Mouse (Mus musculus): ENCODE measurements around the gene Espn. TPM values are rescaled to one million over a fixed set of nuclear protein-coding genes. Genes with fewer than 3 reads are reported as not detected.

The Espn gene
- polyA plus RNA-seq, 1 experiment, result 87.1 TPM

- Histone ChIP-seq H3K4me3 (ENCODE audit: control insufficient read depth, low read depth, low read length) (no peak overlapping the region), H3K27ac (ENCODE audit: control insufficient read depth, insufficient read depth, low read depth, low read length) (no peak overlapping the region), H3K36me3 (ENCODE audit: control insufficient read depth, insufficient read depth, low read length) (no peaks in the 10 kb centered on the region), H3K4me1 (ENCODE audit: control insufficient read depth, insufficient read depth, low read length) (peaks cover 15% of the 10 kb centered on the region), H3K27me3 (ENCODE audit: control insufficient read depth, insufficient read depth, low read length) (no peaks in the 10 kb centered on the region)
- TF ChIP-seq CTCF (IDR thresholded peaks at IDR 0.05; ENCODE audit: control insufficient read depth, insufficient read depth, insufficient replicate concordance, low read depth, low read length), result no peak
Observed at GRCm38 (mm10) chr4:152114080-152114479, 38.1 kb downstream of the Espn start.

- Histone ChIP-seq H3K4me1 (ENCODE audit: control insufficient read depth, insufficient read depth, low read length) (peaks cover 24% of the 10 kb centered on the region), H3K27me3 (ENCODE audit: control insufficient read depth, insufficient read depth, low read length) (no peaks in the 10 kb centered on the region), H3K4me3 (ENCODE audit: control insufficient read depth, low read depth, low read length) (no peak overlapping the region), H3K27ac (ENCODE audit: control insufficient read depth, insufficient read depth, low read depth, low read length) (no peak overlapping the region), H3K36me3 (ENCODE audit: control insufficient read depth, insufficient read depth, low read length) (no peaks in the 10 kb centered on the region)
- no peak for TF ChIP-seq POLR2A (IDR thresholded peaks at IDR 0.05; ENCODE audit: control insufficient read depth, low read depth, low read length)
- no peak for TF ChIP-seq CTCF (IDR thresholded peaks at IDR 0.05; ENCODE audit: control insufficient read depth, insufficient read depth, insufficient replicate concordance, low read depth, low read length)
Observed at GRCm38 (mm10) chr4:152112329-152112728, 39.8 kb downstream of the Espn start.

GRCm38 (mm10) chr4:152110689-152111088 is 41.5 kb downstream of the Espn start:
- TF ChIP-seq POLR2A (IDR thresholded peaks at IDR 0.05; ENCODE audit: control insufficient read depth, low read depth, low read length), result no peak
- no peak for TF ChIP-seq CTCF (IDR thresholded peaks at IDR 0.05; ENCODE audit: control insufficient read depth, insufficient read depth, insufficient replicate concordance, low read depth, low read length)
- no peaks in the 10 kb centered on the region for H3K27me3 ChIP-seq (ENCODE audit: control insufficient read depth, insufficient read depth, low read length)
- no peaks in the 10 kb centered on the region for H3K36me3 ChIP-seq (ENCODE audit: control insufficient read depth, insufficient read depth, low read length)
- H3K4me3 ChIP-seq (ENCODE audit: control insufficient read depth, low read depth, low read length), result no peak overlapping the region
- peaks cover 19% of the 10 kb centered on the region for H3K4me1 ChIP-seq (ENCODE audit: control insufficient read depth, insufficient read depth, low read length)
- H3K27ac ChIP-seq (ENCODE audit: control insufficient read depth, insufficient read depth, low read depth, low read length), result no peak overlapping the region

- Histone ChIP-seq H3K27me3 (ENCODE audit: control insufficient read depth, insufficient read depth, low read length) (no peaks in the 10 kb centered on the region), H3K27ac (ENCODE audit: control insufficient read depth, insufficient read depth, low read depth, low read length) (no peak overlapping the region), H3K4me1 (ENCODE audit: control insufficient read depth, insufficient read depth, low read length) (peaks cover 14% of the 10 kb centered on the region), H3K4me3 (ENCODE audit: control insufficient read depth, low read depth, low read length) (no peak overlapping the region), H3K36me3 (ENCODE audit: control insufficient read depth, insufficient read depth, low read length) (no peaks in the 10 kb centered on the region)
- no peak for TF ChIP-seq POLR2A (IDR thresholded peaks at IDR 0.05; ENCODE audit: control insufficient read depth, low read depth, low read length)
- no peak for TF ChIP-seq CTCF (IDR thresholded peaks at IDR 0.05; ENCODE audit: control insufficient read depth, insufficient read depth, insufficient replicate concordance, low read depth, low read length)
Observed at GRCm38 (mm10) chr4:152109509-152109908, 42.7 kb downstream of the Espn start.

GRCm38 (mm10) chr4:152108673-152109072 is 43.5 kb downstream of the Espn start:
- Histone ChIP-seq H3K4me3 (ENCODE audit: control insufficient read depth, low read depth, low read length) (no peak overlapping the region), H3K27me3 (ENCODE audit: control insufficient read depth, insufficient read depth, low read length) (no peaks in the 10 kb centered on the region), H3K36me3 (ENCODE audit: control insufficient read depth, insufficient read depth, low read length) (no peaks in the 10 kb centered on the region), H3K4me1 (ENCODE audit: control insufficient read depth, insufficient read depth, low read length) (peaks cover 14% of the 10 kb centered on the region), H3K27ac (ENCODE audit: control insufficient read depth, insufficient read depth, low read depth, low read length) (no peak overlapping the region)
- TF ChIP-seq POLR2A (IDR thresholded peaks at IDR 0.05; ENCODE audit: control insufficient read depth, low read depth, low read length), result no peak
- no peak for TF ChIP-seq CTCF (IDR thresholded peaks at IDR 0.05; ENCODE audit: control insufficient read depth, insufficient read depth, insufficient replicate concordance, low read depth, low read length)

- Histone ChIP-seq H3K27me3 (ENCODE audit: control insufficient read depth, insufficient read depth, low read length) (no peaks in the 10 kb centered on the region), H3K27ac (ENCODE audit: control insufficient read depth, insufficient read depth, low read depth, low read length) (no peak overlapping the region), H3K4me3 (ENCODE audit: control insufficient read depth, low read depth, low read length) (peak overlapping the region; percentile 63), H3K36me3 (ENCODE audit: control insufficient read depth, insufficient read depth, low read length) (no peaks in the 10 kb centered on the region), H3K4me1 (ENCODE audit: control insufficient read depth, insufficient read depth, low read length) (peaks cover 14% of the 10 kb centered on the region)
- peak; percentile 36; the same call in 1 of the 2 replicates for TF ChIP-seq POLR2A (IDR thresholded peaks at IDR 0.05; ENCODE audit: control insufficient read depth, low read depth, low read length)
- TF ChIP-seq CTCF (IDR thresholded peaks at IDR 0.05; ENCODE audit: control insufficient read depth, insufficient read depth, insufficient replicate concordance, low read depth, low read length), result no peak
Observed at GRCm38 (mm10) chr4:152107971-152108509, 44.1 kb downstream of the Espn start.

GRCm38 (mm10) chr4:152107493-152107892 is 44.7 kb downstream of the Espn start:
- Histone ChIP-seq H3K4me1 (ENCODE audit: control insufficient read depth, insufficient read depth, low read length) (peaks cover 14% of the 10 kb centered on the region), H3K36me3 (ENCODE audit: control insufficient read depth, insufficient read depth, low read length) (no peaks in the 10 kb centered on the region), H3K27ac (ENCODE audit: control insufficient read depth, insufficient read depth, low read depth, low read length) (no peak overlapping the region), H3K27me3 (ENCODE audit: control insufficient read depth, insufficient read depth, low read length) (no peaks in the 10 kb centered on the region), H3K4me3 (ENCODE audit: control insufficient read depth, low read depth, low read length) (peak overlapping the region; percentile 63)
- no peak for TF ChIP-seq POLR2A (IDR thresholded peaks at IDR 0.05; ENCODE audit: control insufficient read depth, low read depth, low read length)

DNA sequence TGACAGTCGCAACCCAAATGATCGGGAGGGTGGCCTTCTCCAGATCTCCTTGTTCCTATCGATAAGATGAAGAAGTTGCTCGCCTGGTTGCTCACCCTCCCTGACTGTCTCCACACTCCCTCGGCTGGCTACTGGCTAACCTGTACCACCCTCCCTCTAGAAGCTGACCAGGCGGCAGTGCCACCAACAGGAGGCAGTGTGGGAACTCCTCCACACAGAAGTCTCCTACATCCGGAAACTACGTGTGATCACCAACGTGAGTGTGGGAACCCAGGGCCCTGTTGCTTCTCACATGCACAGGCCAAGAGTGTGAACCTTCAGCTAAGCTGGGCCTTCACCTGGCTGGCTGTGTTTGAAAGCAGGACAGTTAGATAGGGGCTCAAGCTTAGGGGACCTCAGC is 45.4 kb downstream of the Espn start:
- H3K36me3 ChIP-seq (ENCODE audit: control insufficient read depth, insufficient read depth, low read length), result no peaks in the 10 kb centered on the region
- TF ChIP-seq POLR2A (IDR thresholded peaks at IDR 0.05; ENCODE audit: control insufficient read depth, low read depth, low read length) (no peak), CTCF (IDR thresholded peaks at IDR 0.05; ENCODE audit: control insufficient read depth, insufficient read depth, insufficient replicate concordance, low read depth, low read length) (peak; percentile 10; the same call in 1 of the 2 replicates)
- 0 out of 2 replicates have a peak overlapping the region, but pooled peaks have one; percentile 11 for H3K27ac ChIP-seq (ENCODE audit: control insufficient read depth, insufficient read depth, low read depth, low read length)
- H3K4me1 ChIP-seq (ENCODE audit: control insufficient read depth, insufficient read depth, low read length), result peaks cover 14% of the 10 kb centered on the region
- H3K4me3 ChIP-seq (ENCODE audit: control insufficient read depth, low read depth, low read length), result peak overlapping the region; percentile 41
- no peaks in the 10 kb centered on the region for H3K27me3 ChIP-seq (ENCODE audit: control insufficient read depth, insufficient read depth, low read length)
